Mouse (Mus musculus) skeletal muscle tissue, postnatal 0 days (tissue): ENCODE data around the gene Lrrc58. TPM values are rescaled to one million over a fixed set of nuclear protein-coding genes. Genes with fewer than 3 reads are reported as not detected.

Experiments
- polyA plus RNA-seq: library from polyadenylated mRNA; unstranded; fragments of >200 nt; fragmentation: Nextera tagmentation; extraction: Ambion mirVana; gene quantifications from 2 replicates; pipeline ENCODE4 v1.2.1, GENCODE M21; 2015

Lrrc58 gene
- 22.8 and 28.7 TPM in 2 replicates for polyA plus RNA-seq

GRCm38 (mm10) chr16:37867791-37868505, at the start of gene Lrrc58:
Gene Lrrc58 (plus strand): TSS chr16:37868389.

GRCm38 (mm10) chr16:37861029-37861428, 7.2 kb upstream of the Lrrc58 start, which contains the start of gene Gm36028:
Gene Gm36028 (minus strand): TSS chr16:37861146.

GRCm38 (mm10) chr16:37916138-37916817, 48.1 kb downstream of the Lrrc58 start, which contains the start of gene Gpr156:
Gene Gpr156 (plus strand): TSS chr16:37916496.

Other genes with a start within 250 kb of the Lrrc58 start
- gene Ndufb4, start 213.9 kb upstream of the Lrrc58 start, polyA plus RNA-seq, result 144 and 152 TPM in 2 replicates
- gene Fstl1, start 91.5 kb upstream of the Lrrc58 start, polyA plus RNA-seq, result 405 and 464 TPM in 2 replicates
- gene Gm36028, start 7.2 kb upstream of the Lrrc58 start, polyA plus RNA-seq, result 0.39 TPM in 1 of 2 replicates, not detected in the other
- gene Gpr156, start 48.1 kb downstream of the Lrrc58 start, polyA plus RNA-seq, result 0.33 and 0.35 TPM in 2 replicates
- gene Gsk3b, start 220.6 kb downstream of the Lrrc58 start, polyA plus RNA-seq, result 27.8 and 29.2 TPM in 2 replicates